Mouse (Mus musculus): ENCODE measurements around the gene Psmc3. TPM values are rescaled to one million over a fixed set of nuclear protein-coding genes. Genes with fewer than 3 reads are reported as not detected.
"Not testable (repeated sequence)": the region's sequence is repeated elsewhere in the genome, so short reads cannot be mapped to it uniquely, and the experiment has no call there.

Gene Psmc3
- total RNA-seq, 1 experiment: 262 TPM

DNA sequence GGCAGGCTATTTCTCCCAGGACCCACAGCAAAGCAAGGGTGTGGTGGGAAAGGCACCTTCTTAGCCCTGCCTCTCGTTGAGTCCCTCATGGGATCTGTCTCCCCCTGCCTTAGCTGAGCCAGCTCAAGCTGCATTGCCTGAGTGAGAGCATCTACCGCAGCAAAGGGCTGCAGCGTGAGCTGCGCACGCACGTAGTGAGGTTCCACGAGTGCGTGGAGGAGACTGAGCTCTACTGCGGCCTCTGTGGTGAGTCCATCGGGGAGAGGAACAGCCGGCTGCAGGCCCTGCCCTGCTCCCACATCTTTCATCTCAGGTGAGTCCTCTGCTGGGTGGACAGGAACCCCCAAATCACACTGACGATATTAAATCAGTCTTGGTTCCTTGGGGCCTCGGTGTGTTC lies 9.1 kb upstream of the Psmc3 start:
- H3K27ac ChIP-seq (ENCODE audit: insufficient read depth, low read depth, low read length, poor library complexity, severe bottlenecking): no peak overlapping the region
- in situ Hi-C loops (cut with MboI; ENCODE audit: low sequenced_read_pairs in 2 of 2, unreplicated experiment in 2 of 2): no loop called here
- DNase-seq (ENCODE audit: low read depth, low spot score): no peak
- peak overlapping the region; percentile 20 to 51 for H3K4me3 ChIP-seq (ENCODE audit: insufficient read depth in 1 of 2, low read depth in 1 of 2, low read length in 2 of 2, poor library complexity in 1 of 2, severe bottlenecking in 1 of 2)
- TF ChIP-seq MAFK (IDR thresholded peaks at IDR 0.05; ENCODE audit: insufficient read depth, low read depth, low read length) (no peak), ZC3H11A (IDR thresholded peaks at IDR 0.05; ENCODE audit: borderline replicate concordance, low read depth, low read length) (no peak), CHD2 (IDR thresholded peaks at IDR 0.05; ENCODE audit: low read depth, low read length) (no peak), HCFC1 (IDR thresholded peaks at IDR 0.05; ENCODE audit: borderline replicate concordance, insufficient read depth, low read length) (no peak), ZNF384 (IDR thresholded peaks at IDR 0.05; ENCODE audit: low read depth, low read length) (no peak)
- peaks cover 7 to 23% of the 10 kb centered on the region in 2 experiments; a peak in 3 of 4 replicates for H3K4me1 ChIP-seq (ENCODE audit: control insufficient read depth in 2 of 2, insufficient read depth in 2 of 2, low read length in 2 of 2, poor library complexity in 1 of 2)
- H3K9me3 ChIP-seq (ENCODE audit: control insufficient read depth, insufficient read depth, low read depth, low read length): no peaks in the 10 kb centered on the region
- no peaks in the 10 kb centered on the region for H3K36me3 ChIP-seq (ENCODE audit: control insufficient read depth, insufficient read depth, low read length, poor library complexity, severe bottlenecking)
- peak overlapping the region; percentile 72; the same call in 1 of the 2 replicates for H3K9ac ChIP-seq (ENCODE audit: insufficient read depth, low read depth, low read length, poor library complexity, severe bottlenecking)

DNA sequence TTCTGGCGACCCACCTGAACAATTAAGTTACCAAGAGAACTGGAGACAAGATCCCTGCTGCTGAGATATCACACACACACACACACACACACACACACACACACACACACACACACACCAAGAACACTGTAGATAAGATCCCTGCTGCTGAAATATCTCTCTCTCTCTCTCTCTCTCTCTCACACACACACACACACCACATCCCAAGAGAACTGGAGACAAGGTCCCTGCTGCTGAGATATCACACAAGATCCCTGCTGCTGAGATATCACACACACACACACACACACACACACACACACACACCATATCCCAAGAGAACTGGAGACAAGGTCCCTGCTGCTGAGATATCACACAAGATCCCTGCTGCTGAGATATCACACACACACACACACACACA lies 8.0 kb upstream of the Psmc3 start:
- 0 out of 2 replicates have a peak overlapping the region, but pooled peaks have one; percentile 40 for H3K27ac ChIP-seq (ENCODE audit: insufficient read depth, low read depth, low read length, poor library complexity, severe bottlenecking)
- in situ Hi-C loops (cut with MboI; ENCODE audit: low sequenced_read_pairs in 2 of 2, unreplicated experiment in 2 of 2); DNase-seq (ENCODE audit: low read depth, low spot score); H3K36me3 ChIP-seq (ENCODE audit: control insufficient read depth, insufficient read depth, low read length, poor library complexity, severe bottlenecking); H3K9me3 ChIP-seq (ENCODE audit: control insufficient read depth, insufficient read depth, low read depth, low read length): not testable (repeated sequence)
- peaks cover 7 to 23% of the 10 kb centered on the region in 2 experiments; a peak in 3 of 4 replicates for H3K4me1 ChIP-seq (ENCODE audit: control insufficient read depth in 2 of 2, insufficient read depth in 2 of 2, low read length in 2 of 2, poor library complexity in 1 of 2)
- peak overlapping the region; percentile 72; the same call in 1 of the 2 replicates for H3K9ac ChIP-seq (ENCODE audit: insufficient read depth, low read depth, low read length, poor library complexity, severe bottlenecking)
- H3K4me3 ChIP-seq (ENCODE audit: insufficient read depth in 1 of 2, low read depth in 1 of 2, low read length in 2 of 2, poor library complexity in 1 of 2, severe bottlenecking in 1 of 2): peak overlapping the region in 1 of 2 experiments; percentile 20; a peak in 1 of 4 replicates

DNA sequence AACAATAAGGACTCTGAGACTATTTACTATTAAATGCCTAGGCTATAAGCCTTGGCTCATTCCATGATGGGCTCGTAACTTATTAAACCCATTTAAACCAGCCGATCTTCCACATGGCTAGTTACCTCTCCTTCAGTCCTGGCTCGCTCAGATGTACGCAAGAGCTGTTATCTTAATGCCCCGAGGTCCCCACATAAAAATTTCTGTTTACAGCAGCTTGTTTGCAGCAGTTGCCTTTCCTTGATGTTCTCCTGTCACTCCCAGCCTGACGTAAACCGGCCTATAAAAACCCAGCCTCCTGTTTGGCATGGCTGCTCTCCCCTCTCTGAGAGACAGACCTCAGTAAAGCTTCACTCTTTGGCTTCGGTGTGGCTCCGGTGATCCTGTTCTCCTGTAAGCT lies 6.5 kb upstream of the Psmc3 start:
- Histone ChIP-seq H3K27ac (ENCODE audit: insufficient read depth, low read depth, low read length, poor library complexity, severe bottlenecking) (no peak overlapping the region), H3K4me3 (ENCODE audit: insufficient read depth in 1 of 2, low read depth in 1 of 2, low read length in 2 of 2, poor library complexity in 1 of 2, severe bottlenecking in 1 of 2) (no peak overlapping the region), H3K9me3 (ENCODE audit: control insufficient read depth, insufficient read depth, low read depth, low read length) (no peaks in the 10 kb centered on the region), H3K36me3 (ENCODE audit: control insufficient read depth, insufficient read depth, low read length, poor library complexity, severe bottlenecking) (no peaks in the 10 kb centered on the region), H3K4me1 (ENCODE audit: control insufficient read depth in 2 of 2, insufficient read depth in 2 of 2, low read length in 2 of 2, poor library complexity in 1 of 2) (peaks cover 7 to 23% of the 10 kb centered on the region in 2 experiments; a peak in 3 of 4 replicates), H3K9ac (ENCODE audit: insufficient read depth, low read depth, low read length, poor library complexity, severe bottlenecking) (no peak overlapping the region)
- in situ Hi-C loops (cut with MboI; ENCODE audit: low sequenced_read_pairs in 2 of 2, unreplicated experiment in 2 of 2): no loop called here
- no peak for DNase-seq (ENCODE audit: low read depth, low spot score)
- no peak for TF ChIP-seq ZNF384 (IDR thresholded peaks at IDR 0.05; ENCODE audit: low read depth, low read length)
- TF ChIP-seq ZC3H11A (IDR thresholded peaks at IDR 0.05; ENCODE audit: borderline replicate concordance, low read depth, low read length): no peak
- no peak for TF ChIP-seq HCFC1 (IDR thresholded peaks at IDR 0.05; ENCODE audit: borderline replicate concordance, insufficient read depth, low read length)

DNA sequence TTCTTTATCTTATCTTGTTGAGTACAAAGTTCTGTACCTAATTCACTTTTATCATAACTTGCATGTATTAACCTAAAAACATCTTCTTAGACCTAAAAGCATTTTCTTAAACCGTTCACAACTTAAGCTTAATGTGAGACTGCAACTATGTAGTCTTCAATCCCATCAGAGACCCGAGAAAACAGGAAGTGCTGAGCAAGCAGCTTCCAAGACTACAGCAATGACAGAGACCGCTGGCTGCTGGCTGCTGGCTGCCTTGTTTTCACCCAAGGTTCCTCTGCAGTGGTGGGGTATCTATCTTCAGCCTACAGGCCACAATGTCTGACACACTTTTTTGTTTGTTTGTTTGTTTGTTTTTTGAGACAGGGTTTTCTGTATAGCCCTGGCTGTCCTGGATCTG lies 1.9 kb upstream of the Psmc3 start:
- TF ChIP-seq MAFK (IDR thresholded peaks at IDR 0.05; ENCODE audit: insufficient read depth, low read depth, low read length) (0 out of 2 replicates have a peak, but pooled peaks have one; percentile 14), ZNF384 (IDR thresholded peaks at IDR 0.05; ENCODE audit: low read depth, low read length) (no peak)
- peaks cover 0 to 6% of the 10 kb centered on the region in 2 experiments; a peak in 1 of 4 replicates for H3K4me1 ChIP-seq (ENCODE audit: control insufficient read depth in 2 of 2, insufficient read depth in 2 of 2, low read length in 2 of 2, poor library complexity in 1 of 2)
- peaks cover 18% of the 10 kb centered on the region for H3K36me3 ChIP-seq (ENCODE audit: control insufficient read depth, insufficient read depth, low read length, poor library complexity, severe bottlenecking)
- no peak overlapping the region for H3K4me3 ChIP-seq (ENCODE audit: insufficient read depth in 1 of 2, low read depth in 1 of 2, low read length in 2 of 2, poor library complexity in 1 of 2, severe bottlenecking in 1 of 2)
- no peak for DNase-seq (ENCODE audit: low read depth, low spot score)
- H3K9ac ChIP-seq (ENCODE audit: insufficient read depth, low read depth, low read length, poor library complexity, severe bottlenecking): no peak overlapping the region
- in situ Hi-C loops (cut with MboI; ENCODE audit: low sequenced_read_pairs in 2 of 2, unreplicated experiment in 2 of 2): no loop called here
- no peak overlapping the region for H3K27ac ChIP-seq (ENCODE audit: insufficient read depth, low read depth, low read length, poor library complexity, severe bottlenecking)
- H3K9me3 ChIP-seq (ENCODE audit: control insufficient read depth, insufficient read depth, low read depth, low read length): no peaks in the 10 kb centered on the region

DNA sequence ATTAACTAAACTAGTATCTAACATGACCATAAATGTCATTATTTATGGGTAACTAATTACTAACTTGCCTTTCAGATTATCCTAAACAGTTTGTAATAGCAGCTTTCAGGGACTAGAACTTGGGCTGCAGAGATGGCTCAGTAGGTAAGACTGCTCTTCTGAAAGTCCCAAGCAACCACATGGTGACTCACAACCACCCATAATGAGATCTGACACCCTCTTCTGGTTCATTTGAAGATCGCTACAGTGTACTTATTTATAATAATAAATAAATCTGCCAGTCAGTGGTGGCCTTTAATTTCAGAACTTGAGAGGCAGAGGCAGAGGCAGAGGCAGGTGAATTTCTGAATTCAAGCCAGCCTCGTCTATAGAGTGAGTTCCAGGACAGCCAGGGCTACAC lies 1.1 kb upstream of the Psmc3 start:
- Histone ChIP-seq H3K4me1 (ENCODE audit: control insufficient read depth in 2 of 2, insufficient read depth in 2 of 2, low read length in 2 of 2, poor library complexity in 1 of 2) (peaks cover 0 to 6% of the 10 kb centered on the region in 2 experiments; a peak in 1 of 4 replicates), H3K27ac (ENCODE audit: insufficient read depth, low read depth, low read length, poor library complexity, severe bottlenecking) (no peak overlapping the region), H3K4me3 (ENCODE audit: insufficient read depth in 1 of 2, low read depth in 1 of 2, low read length in 2 of 2, poor library complexity in 1 of 2, severe bottlenecking in 1 of 2) (no peak overlapping the region), H3K9ac (ENCODE audit: insufficient read depth, low read depth, low read length, poor library complexity, severe bottlenecking) (no peak overlapping the region), H3K36me3 (ENCODE audit: control insufficient read depth, insufficient read depth, low read length, poor library complexity, severe bottlenecking) (peaks cover 22% of the 10 kb centered on the region), H3K9me3 (ENCODE audit: control insufficient read depth, insufficient read depth, low read depth, low read length) (no peaks in the 10 kb centered on the region)
- in situ Hi-C loops (cut with MboI; ENCODE audit: low sequenced_read_pairs in 2 of 2, unreplicated experiment in 2 of 2): no loop called here
- no peak for DNase-seq (ENCODE audit: low read depth, low spot score)
- TF ChIP-seq MAFK (IDR thresholded peaks at IDR 0.05; ENCODE audit: insufficient read depth, low read depth, low read length): no peak
- TF ChIP-seq CHD2 (IDR thresholded peaks at IDR 0.05; ENCODE audit: low read depth, low read length): no peak
- TF ChIP-seq ZC3H11A (IDR thresholded peaks at IDR 0.05; ENCODE audit: borderline replicate concordance, low read depth, low read length): no peak
- no peak for TF ChIP-seq ZNF384 (IDR thresholded peaks at IDR 0.05; ENCODE audit: low read depth, low read length)
- no peak for TF ChIP-seq HCFC1 (IDR thresholded peaks at IDR 0.05; ENCODE audit: borderline replicate concordance, insufficient read depth, low read length)

All from ES-E14 (cell line).